Mouse (Mus musculus) intestine, embryonic 16.5 days (tissue): ENCODE measurements around the gene Acot1. TPM values are rescaled to one million over a fixed set of nuclear protein-coding genes. Genes with fewer than 3 reads are reported as not detected.
A peak's percentile ranks its signal among the peaks of the same experiment; 100 is the strongest.
"Not testable (repeated sequence)": the region's sequence is repeated elsewhere in the genome, so short reads cannot be mapped to it uniquely, and the experiment has no call there.

Experiments used
- ATAC-seq: fragments of 200-750 bp; cut with Nextera tagmentation; 2 replicates; pipeline ENCODE4 v1.8.0; 2017; ENCODE audit warnings: moderate TSS enrichment, moderate library complexity
- H3K27ac ChIP-seq: fragments of 300-500 bp; sonication (generic); 2 replicates; pipeline ENCODE4 v1.5.1; 2014; ENCODE audit warnings: mild to moderate bottlenecking, low read length
- H3K27me3 ChIP-seq: fragments of 300-500 bp; sonication (generic); replicated peaks from 2 replicates; pipeline ENCODE4 v1.6.1; 2014; ENCODE audit warnings: low read length, control low read depth, mixed read lengths; ENCODE audit not compliant: control insufficient read depth, insufficient read depth
- H3K36me3 ChIP-seq: fragments of 300-500 bp; sonication (generic); 2 replicates; pipeline ENCODE4 v1.6.1; 2014; ENCODE audit warnings: low read length, control low read depth; ENCODE audit not compliant: control insufficient read depth, insufficient read depth
- H3K4me1 ChIP-seq: fragments of 300-500 bp; sonication (generic); 2 replicates; pipeline ENCODE4 v1.6.1; 2014; ENCODE audit warnings: low read length, control low read depth, mixed read lengths; ENCODE audit not compliant: control insufficient read depth, insufficient read depth
- H3K4me2 ChIP-seq: fragments of 300-500 bp; sonication (generic); 2 replicates; pipeline ENCODE4 v1.6.1; 2014; ENCODE audit warnings: low read depth, low read length, control low read depth
- H3K4me3 ChIP-seq: fragments of 300-500 bp; sonication (generic); 2 replicates; pipeline ENCODE4 v1.5.1; 2014; ENCODE audit warnings: mild to moderate bottlenecking, low read length
- H3K9ac ChIP-seq: fragments of 300-500 bp; sonication (generic); 2 replicates; pipeline ENCODE4 v1.6.1; 2014; ENCODE audit warnings: low read depth, low read length
- H3K9me3 ChIP-seq: fragments of 300-500 bp; sonication (generic); 2 replicates; pipeline ENCODE4 v1.6.1; 2016; ENCODE audit warnings: low read length, control low read depth; ENCODE audit not compliant: control insufficient read depth
- WGBS: fragments of 180-500 bp; shearing (Covaris S2); extraction: QIAGEN DNeasy Blood & Tissue Kit; methylation state at CpG from one replicate; pipeline ENCODE4 v1.1.7; 2014; 5-methylcytosine and 5-hydroxymethylcytosine counted together
- polyA plus RNA-seq: library from polyadenylated mRNA; unstranded; fragments of >200 nt; fragmentation: Nextera tagmentation; extraction: Ambion mirVana; gene quantifications from 2 replicates; pipeline ENCODE4 v1.2.1, GENCODE M21; 2015

Gene Acot1
- polyA plus RNA-seq, 1 experiment from 2014 or later = 159 TPM

GRCm38 (mm10) chr12:84030659-84031332 lies 21.5 kb downstream of the Acot1 start:
- Histone ChIP-seq H3K9ac (no peak overlapping the region), H3K4me3 (no peak overlapping the region), H3K27me3 (no peaks in the 10 kb centered on the region), H3K4me2 (no peak overlapping the region), H3K36me3 (no peaks in the 10 kb centered on the region), H3K27ac (no peak overlapping the region), H3K4me1 (0 out of 2 replicates have a peak, but pooled peaks cover 4% of the 10 kb centered on the region), H3K9me3 (no peaks in the 10 kb centered on the region)
- 68% methylated on average over 4 of the region's 4 CpGs for WGBS
- peak; percentile 81 for ATAC-seq

- Histone ChIP-seq H3K27ac (no peak overlapping the region), H3K27me3 (no peaks in the 10 kb centered on the region), H3K36me3 (no peaks in the 10 kb centered on the region), H3K4me1 (0 out of 2 replicates have a peak, but pooled peaks cover 4% of the 10 kb centered on the region), H3K4me3 (no peak overlapping the region), H3K9me3 (no peaks in the 10 kb centered on the region), H3K9ac (no peak overlapping the region), H3K4me2 (no peak overlapping the region)
- no peak for ATAC-seq
- WGBS = 80% methylated on average over 4 of the region's 4 CpGs
These were observed 23.6 kb downstream of the Acot1 start for GRCm38 (mm10) chr12:84032854-84033253.

- H3K27ac ChIP-seq, H3K36me3 ChIP-seq, H3K9ac ChIP-seq, H3K9me3 ChIP-seq, ATAC-seq, H3K4me2 ChIP-seq, H3K27me3 ChIP-seq, H3K4me1 ChIP-seq, H3K4me3 ChIP-seq: not testable (repeated sequence)
- 72% methylated on average over 2 of the region's 2 CpGs for WGBS
These were observed 24.0 kb downstream of the Acot1 start for GRCm38 (mm10) chr12:84033302-84033701.

- Histone ChIP-seq H3K4me2 (no peak overlapping the region), H3K9me3 (no peaks in the 10 kb centered on the region), H3K4me1 (0 out of 2 replicates have a peak, but pooled peaks cover 4% of the 10 kb centered on the region), H3K36me3 (no peaks in the 10 kb centered on the region), H3K9ac (no peak overlapping the region), H3K4me3 (no peak overlapping the region), H3K27ac (no peak overlapping the region), H3K27me3 (no peaks in the 10 kb centered on the region)
- WGBS = 29% methylated on average over 4 of the region's 4 CpGs
- ATAC-seq = peak; percentile 14; the same call in 1 of the 2 replicates
These were observed 24.8 kb downstream of the Acot1 start for GRCm38 (mm10) chr12:84034108-84034507.

- H3K4me2 ChIP-seq = peak within 1 kb of the TSS; percentile 71
- ATAC-seq = peak; percentile 86
- H3K27ac ChIP-seq = peak within 1 kb of the TSS; percentile 48; the same call in 1 of the 2 replicates
- H3K27me3 ChIP-seq, H3K4me1 ChIP-seq, H3K36me3 ChIP-seq, H3K9me3 ChIP-seq: not testable (repeated sequence)
- WGBS = 5% methylated on average over 32 of the region's 32 CpGs
- H3K4me3 ChIP-seq = peak within 1 kb of the TSS; percentile 53
- peak within 1 kb of the TSS; percentile 71 for H3K9ac ChIP-seq
These were observed 29.0 kb downstream of the Acot1 start, which contains the start of gene Acot4 for GRCm38 (mm10) chr12:84038241-84038640. Acot4 (plus strand) TSS chr12:84038379.

- Histone ChIP-seq H3K4me2 (peak within 1 kb of the TSS; percentile 71), H3K9ac (peak within 1 kb of the TSS; percentile 71), H3K27ac (peak within 1 kb of the TSS; percentile 48; the same call in 1 of the 2 replicates), H3K4me3 (peak within 1 kb of the TSS; percentile 53)
- peak; percentile 65 for ATAC-seq
- H3K4me1 ChIP-seq, H3K36me3 ChIP-seq, H3K9me3 ChIP-seq, H3K27me3 ChIP-seq: not testable (repeated sequence)
- 3% methylated on average over 39 of the region's 39 CpGs for WGBS
These were observed 29.4 kb downstream of the Acot1 start, which contains the start of gene Gm49366 for GRCm38 (mm10) chr12:84038691-84039111. Gm49366 (plus strand) TSS chr12:84038935.

GRCm38 (mm10) chr12:84042248-84042647 lies 33.0 kb downstream of the Acot1 start:
- peak overlapping the region; percentile 25 for H3K27ac ChIP-seq
- peak; percentile 22; the same call in 1 of the 2 replicates for ATAC-seq
- no peaks in the 10 kb centered on the region for H3K4me1 ChIP-seq
- no peak overlapping the region for H3K4me2 ChIP-seq
- no peaks in the 10 kb centered on the region; the same call in 1 of the 2 replicates for H3K9me3 ChIP-seq
- no peak overlapping the region for H3K4me3 ChIP-seq
- 57% methylated on average over 5 of the region's 5 CpGs for WGBS
- no peak overlapping the region for H3K9ac ChIP-seq
- no peaks in the 10 kb centered on the region for H3K27me3 ChIP-seq
- peaks cover 3% of the 10 kb centered on the region; the same call in 1 of the 2 replicates for H3K36me3 ChIP-seq

- 47% methylated on average over 2 of the region's 2 CpGs for WGBS
- Histone ChIP-seq H3K27ac (no peak overlapping the region), H3K9ac (no peak overlapping the region), H3K4me1 (no peaks in the 10 kb centered on the region), H3K9me3 (no peaks in the 10 kb centered on the region; the same call in 1 of the 2 replicates), H3K4me2 (no peak overlapping the region), H3K4me3 (no peak overlapping the region), H3K27me3 (no peaks in the 10 kb centered on the region), H3K36me3 (peaks cover 3% of the 10 kb centered on the region; the same call in 1 of the 2 replicates)
- no peak for ATAC-seq
These were observed 34.8 kb downstream of the Acot1 start for GRCm38 (mm10) chr12:84044045-84044444.

- WGBS = 93% methylated on average over 1 of the region's 1 CpGs
These were observed 37.6 kb downstream of the Acot1 start for GRCm38 (mm10) chr12:84046906-84047305.

More at GRCm38 (mm10) chr12:84046906-84047305, 37.6 kb downstream of the Acot1 start:
- no peak for ATAC-seq
- H3K4me1 ChIP-seq = no peaks in the 10 kb centered on the region
- H3K9ac ChIP-seq = no peak overlapping the region
- H3K36me3 ChIP-seq = no peaks in the 10 kb centered on the region
- H3K27ac ChIP-seq = no peak overlapping the region
- no peak overlapping the region for H3K4me2 ChIP-seq
- H3K9me3 ChIP-seq = no peaks in the 10 kb centered on the region; the same call in 1 of the 2 replicates
- no peak overlapping the region for H3K4me3 ChIP-seq
- no peaks in the 10 kb centered on the region for H3K27me3 ChIP-seq
